Mouse (Mus musculus) spleen, postnatal 14 days (tissue): Measurements from ENCODE around the gene Wfdc13.
"Not testable (repeated sequence)": the region's sequence is repeated elsewhere in the genome, so short reads cannot be mapped to it uniquely, and the experiment has no call there.

Experiments used
- DNase-seq, 2 experiments: peaks; one replicate each; pipeline ENCODE4 v3.0.0; 2021 to 2022; ENCODE audit warnings: low spot score in 2 of 2

The Wfdc13 gene

DNA sequence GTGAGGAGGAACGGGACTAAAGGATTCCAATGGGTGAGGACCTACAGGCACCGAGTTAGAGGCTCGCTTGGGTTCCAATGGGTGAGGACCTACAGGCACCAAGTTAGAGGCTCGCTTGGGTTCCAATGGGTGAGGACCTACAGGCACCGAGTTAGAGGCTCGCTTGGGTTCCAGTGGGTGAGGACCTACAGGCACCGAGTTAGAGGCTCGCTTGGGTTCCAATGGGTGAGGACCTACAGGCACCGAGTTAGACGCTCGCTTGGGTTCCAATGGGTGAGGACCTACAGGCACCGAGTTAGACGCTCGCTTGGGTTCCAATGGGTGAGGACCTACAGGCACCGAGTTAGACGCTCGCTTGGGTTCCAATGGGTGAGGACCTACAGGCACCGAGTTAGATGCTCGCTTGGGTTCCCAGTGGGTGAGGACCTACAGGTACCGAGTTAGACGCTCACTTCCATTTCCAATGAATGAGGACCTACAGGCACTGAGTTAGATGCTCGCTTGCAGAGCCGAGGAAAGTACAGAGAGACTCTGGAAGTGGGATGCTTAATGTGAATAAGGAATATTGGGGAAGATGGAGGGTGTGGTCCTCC is 31.4 kb downstream of the Wfdc13 start:
- not testable (repeated sequence) for DNase-seq

DNA sequence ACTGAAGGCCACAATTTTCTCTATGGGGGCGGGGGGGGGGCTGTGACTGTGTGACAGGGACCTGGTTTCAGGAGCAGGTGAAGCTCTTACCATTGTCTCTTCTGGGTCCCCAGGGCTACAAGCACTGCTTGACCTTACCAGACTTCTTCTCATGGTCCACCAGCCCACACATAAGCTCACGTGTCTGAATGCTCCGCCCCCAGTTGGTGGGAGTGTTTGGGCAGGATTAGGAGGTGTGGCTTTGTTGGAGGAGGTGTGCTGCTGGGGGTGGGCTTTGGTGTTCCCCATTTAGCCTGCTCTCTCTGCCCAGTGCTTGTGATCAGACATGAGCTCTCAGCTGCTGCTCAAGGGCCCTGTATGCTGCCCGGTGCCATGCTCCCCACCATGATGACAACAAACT is 38.4 kb downstream of the Wfdc13 start:
- DNase-seq: no peak

DNA sequence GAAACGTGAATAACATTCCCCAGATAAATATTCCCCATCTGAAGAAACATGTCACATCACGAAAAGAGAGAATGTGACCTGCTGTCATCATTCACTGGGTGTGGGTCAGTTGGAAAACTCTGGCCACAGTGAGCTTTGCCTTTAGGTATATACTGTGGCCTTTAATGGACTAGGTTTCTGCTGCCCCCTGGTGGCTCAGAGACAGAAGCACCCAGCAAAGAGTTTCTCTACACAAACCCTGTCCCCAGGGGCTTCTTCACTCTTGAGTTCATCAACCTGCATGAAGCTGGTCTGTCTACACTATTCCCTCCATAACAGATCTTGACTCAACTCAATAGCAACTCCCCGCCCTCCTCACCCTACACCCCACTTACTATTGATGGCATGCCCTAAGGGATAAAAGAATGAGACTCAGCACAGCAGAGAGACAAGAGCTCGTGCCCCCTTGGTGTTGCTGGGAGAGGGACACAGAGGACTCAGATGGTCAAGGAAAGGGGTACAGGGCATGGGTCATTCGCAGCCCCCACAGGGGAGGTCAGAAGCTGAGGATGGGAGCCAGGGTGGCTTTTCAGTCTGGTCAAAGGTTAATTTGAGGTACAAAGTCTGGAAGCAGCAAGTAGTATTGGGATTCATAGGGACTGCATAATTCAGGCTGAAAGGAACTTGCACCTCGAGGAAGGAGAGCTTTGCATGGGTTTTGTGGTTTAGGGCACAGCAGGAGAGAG is 41.1 kb downstream of the Wfdc13 start:
- peak; percentile 33 to 63 for DNase-seq

DNA sequence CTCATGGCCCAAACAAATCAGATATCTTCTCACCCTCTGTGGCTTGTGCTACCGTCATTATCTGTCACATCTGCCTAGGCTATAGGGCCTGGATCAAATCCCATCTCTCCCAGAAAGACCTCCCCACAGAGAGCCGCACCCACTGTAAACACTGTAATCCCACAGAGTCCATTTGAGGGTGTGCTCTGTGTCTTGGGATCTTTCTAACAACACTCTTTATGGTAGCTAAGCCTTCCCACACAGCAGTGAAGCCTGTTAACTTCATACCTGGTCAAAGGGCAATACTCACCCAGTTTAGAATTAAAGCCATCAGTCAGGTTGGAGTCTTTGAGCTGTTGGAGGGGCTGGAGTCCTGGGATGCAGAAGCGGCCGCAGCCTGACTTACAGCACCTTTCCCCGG is 46.8 kb downstream of the Wfdc13 start:
- DNase-seq: no peak

GRCm38 (mm10) chr2:164733259-164733658 is 48.4 kb downstream of the Wfdc13 start:
- no peak for DNase-seq

- no peak for DNase-seq
Measured at GRCm38 (mm10) chr2:164734839-164735238, 49.9 kb downstream of the Wfdc13 start.

DNA sequence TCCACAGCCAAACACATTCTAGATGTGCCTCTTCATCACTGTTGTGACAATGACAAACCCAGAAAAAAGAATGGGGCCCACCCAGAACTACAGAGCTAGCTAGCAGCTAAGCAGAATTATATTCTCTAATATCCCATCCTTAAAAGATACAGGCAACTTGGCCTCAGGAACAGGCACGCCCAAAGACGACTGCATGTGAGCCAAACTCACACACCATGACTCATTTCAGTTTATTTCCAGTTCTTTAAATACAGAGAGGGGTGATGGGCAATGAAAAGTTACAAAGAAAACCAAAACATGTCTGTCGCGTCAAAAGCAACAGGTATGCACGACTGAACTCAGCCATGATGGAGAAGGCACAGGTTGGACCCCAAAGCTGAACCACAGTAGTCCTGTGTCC is 50.5 kb downstream of the Wfdc13 start:
- no peak for DNase-seq
